Mouse (Mus musculus) CH12.LX (cell line): ENCODE results near the gene Obp2b.

Experiments
- CHD1 ChIP-seq: IDR thresholded peaks from 2 replicates; pipeline ENCODE4 v1.6.1; 2012; ENCODE audit warnings: low read depth, low read length, improper control_type of control experiment, inconsistent platforms
- CTCF ChIP-seq, 2 experiments: IDR thresholded peaks in 1 of 2; conservative IDR thresholded peaks in 1 of 2; 2 replicates each; pipeline ENCODE4 v1.5.1; 2011 to 2012; ENCODE audit warnings: low read depth in 2 of 2, low read length in 2 of 2, improper control_type of control experiment in 1 of 2, inconsistent platforms in 1 of 2, mild to moderate bottlenecking in 1 of 2, moderate library complexity in 1 of 2
- ELF1 ChIP-seq: IDR thresholded peaks from 2 replicates; pipeline ENCODE4 v1.6.1; 2014; ENCODE audit warnings: low read depth, mild to moderate bottlenecking, inconsistent platforms, low read length, improper control_type of control experiment
- EP300 ChIP-seq: IDR thresholded peaks from 2 replicates; pipeline ENCODE4 v1.6.1; 2011; ENCODE audit warnings: low read length, improper control_type of control experiment
- GABPA ChIP-seq: IDR thresholded peaks from 2 replicates; pipeline ENCODE4 v1.6.1; 2012; ENCODE audit warnings: low read depth, low read length, improper control_type of control experiment, inconsistent platforms; ENCODE audit not compliant: insufficient replicate concordance
- HCFC1 ChIP-seq: IDR thresholded peaks from 2 replicates; pipeline ENCODE4 v1.6.1; 2012; ENCODE audit warnings: low read depth, mild to moderate bottlenecking, inconsistent platforms, low read length, improper control_type of control experiment
- KAT2A ChIP-seq: IDR thresholded peaks from 2 replicates; pipeline ENCODE4 v1.6.1; 2012; ENCODE audit warnings: low read length, improper control_type of control experiment, inconsistent platforms; ENCODE audit not compliant: insufficient replicate concordance
- MYC ChIP-seq: IDR thresholded peaks from 2 replicates; pipeline ENCODE4 v1.6.1; 2011; ENCODE audit warnings: low read depth, mild to moderate bottlenecking, improper control_type of control experiment, low read length
- POLR2A ChIP-seq: IDR thresholded peaks from 2 replicates; pipeline ENCODE4 v1.6.1; 2011; ENCODE audit warnings: low read depth, mild to moderate bottlenecking, improper control_type of control experiment, low read length
- RCOR1 ChIP-seq: conservative IDR thresholded peaks from 2 replicates; pipeline ENCODE4 v1.6.1; 2012; ENCODE audit warnings: low read depth, mild to moderate bottlenecking, inconsistent platforms, low read length, improper control_type of control experiment
- SIN3A ChIP-seq: IDR thresholded peaks from 2 replicates; pipeline ENCODE4 v1.6.1; 2012; ENCODE audit warnings: low read length, improper control_type of control experiment, inconsistent platforms
- TCF12 ChIP-seq: IDR thresholded peaks from 2 replicates; pipeline ENCODE4 v1.6.1; 2014; ENCODE audit warnings: low read depth, mild to moderate bottlenecking, inconsistent platforms, low read length, improper control_type of control experiment
- USF1 ChIP-seq: IDR thresholded peaks from 2 replicates; pipeline ENCODE4 v1.6.1; 2014; ENCODE audit warnings: low read depth, mild to moderate bottlenecking, inconsistent platforms, low read length, improper control_type of control experiment

DNA sequence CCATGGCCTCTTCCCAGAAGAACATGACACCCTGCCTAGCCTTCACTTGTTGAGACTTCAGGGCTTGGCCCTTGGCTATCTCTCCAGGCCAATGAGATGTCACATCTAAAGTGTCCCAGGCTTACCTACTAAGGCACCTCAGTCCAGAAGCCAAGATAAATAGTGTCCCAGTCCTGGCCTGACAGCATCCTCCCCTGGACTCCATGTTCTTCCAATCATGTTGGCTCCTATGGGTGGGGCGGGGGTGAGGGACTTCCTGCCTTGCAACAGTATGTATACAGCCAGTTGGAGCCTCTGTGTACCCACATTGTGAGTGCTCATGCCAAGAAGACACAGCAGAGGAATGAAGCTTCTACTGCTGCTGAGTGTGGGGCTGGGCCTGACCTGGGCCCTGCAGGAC lies 39.9 kb downstream of the Obp2b start, which contains the start of gene Lcn11:
- TF ChIP-seq CTCF (conservative IDR thresholded peaks at IDR 0.05 in 1 of 2, IDR thresholded peaks at IDR 0.05 in 1 of 2; ENCODE audit: low read depth in 2 of 2, low read length in 2 of 2) (no peak), TCF12 (no peak), POLR2A (no peak), CHD1 (no peak), GABPA (no peak), HCFC1 (no peak), MYC (no peak), SIN3A (no peak), EP300 (no peak), RCOR1 (no peak), ELF1 (no peak), KAT2A (no peak), USF1 (no peak)
